Mouse (Mus musculus): ENCODE measurements around the gene Usp3.

DNA sequence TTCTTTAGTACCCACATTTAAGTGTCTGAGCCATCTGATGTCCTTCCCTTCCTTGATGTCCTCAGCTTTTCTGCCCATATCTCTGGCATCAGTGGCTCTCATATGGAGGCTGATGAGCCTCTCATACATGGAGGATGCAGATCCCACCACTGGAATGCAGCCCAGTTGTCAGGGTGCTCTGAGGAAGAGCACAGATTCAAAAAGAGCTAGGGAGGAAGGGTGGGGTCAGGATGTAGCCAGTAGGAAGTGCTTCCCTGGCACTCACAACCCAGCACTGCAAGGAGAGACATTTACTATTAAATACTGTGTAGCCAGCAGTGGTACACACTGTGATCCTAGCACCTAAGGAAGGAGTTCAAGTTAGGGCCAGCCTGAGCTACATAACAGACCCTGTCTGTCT lies 86.5 kb downstream of the Usp3 start:
- TF ChIP-seq CTCF (IDR thresholded peaks at IDR 0.05; ENCODE audit: low read depth), result no peak
- no peak for TF ChIP-seq EP300 (IDR thresholded peaks at IDR 0.05; ENCODE audit: low read depth)
